Mouse (Mus musculus) ES-Bruce4 (cell line): ENCODE results near the gene Cc2d2b.

Source experiments
- CTCF ChIP-seq: IDR thresholded peaks from one replicate; pipeline ENCODE4 v1.8.1; 2011; ENCODE audit warnings: low read depth, low read length
- POLR2A ChIP-seq: IDR thresholded peaks from one replicate; pipeline ENCODE4 v1.8.1; 2011; ENCODE audit warnings: low read length; ENCODE audit not compliant: insufficient read depth

DNA sequence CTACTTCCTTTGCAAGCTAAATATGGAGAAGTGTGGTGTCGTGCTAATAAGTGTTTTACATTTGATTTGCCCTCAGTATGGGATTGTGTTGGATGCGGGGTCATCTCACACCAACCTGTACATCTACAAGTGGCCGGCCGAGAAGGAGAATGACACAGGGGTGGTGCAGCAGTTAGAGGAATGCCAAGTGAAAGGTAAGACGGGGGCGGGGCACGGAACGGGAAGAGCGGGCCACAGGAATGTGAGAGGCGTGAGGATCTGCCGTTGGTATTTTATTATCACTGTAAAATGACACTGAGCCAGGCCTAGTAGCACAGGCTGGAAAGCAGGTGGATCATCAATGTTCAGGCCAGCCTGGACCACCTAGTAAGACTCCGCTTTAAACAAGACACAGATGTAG lies 28.2 kb upstream of the Cc2d2b start:
- no peak for TF ChIP-seq CTCF
- TF ChIP-seq POLR2A: no peak
